Mouse (Mus musculus) megakaryocyte, embryonic 14.5 days (primary cell): ENCODE data around the gene Pdk2.

ENCODE experiments used
- FLI1 ChIP-seq: IDR thresholded peaks from 2 replicates; pipeline ENCODE4 v1.6.1; 2012; ENCODE audit warnings: low read length, inconsistent platforms, mixed read lengths
- GATA1 ChIP-seq: IDR thresholded peaks from 3 replicates; pipeline ENCODE4 v1.6.1; 2012; ENCODE audit warnings: mixed read lengths, low read length, inconsistent platforms, borderline replicate concordance

GRCm38 (mm10) chr11:94985822-94986221 lies 55.3 kb downstream of the Pdk2 start:
- TF ChIP-seq GATA1 (no peak), FLI1 (no peak)
